In genomic region chr6:127865391-127865790, GRCm38 (mm10) we compare ENCODE assay signal across 23 mouse cellular contexts. TPM values are rescaled to one million over a fixed set of nuclear protein-coding genes. Genes with fewer than 3 reads are reported as not detected.
DNase-seq lines count a peak whose midpoint lies in the region; ATAC-seq and TF ChIP-seq lines count a peak whose summit lies in the region.
"Had no signal": no experiment of that assay in that cellular context is flagged by ENCODE, and none has a peak within 500 bp of the region (broad histone marks: within the 10 kb centered on the region; RNA-seq: fewer than 3 reads in every experiment).

No protein-coding gene starts in this region.

- no peak for TF ChIP-seq EP300 in heart, adult 2 months (IDR thresholded peaks at IDR 0.05; ENCODE audit: insufficient read depth, low read depth, low read length)
- TF ChIP-seq EP300 in stomach, postnatal 0 days (optimal IDR thresholded peaks at IDR 0.05), result no peak

- TF ChIP-seq CTCF in heart, adult 2 months (IDR thresholded peaks at IDR 0.05), result no peak
- TF ChIP-seq CTCF in stomach, postnatal 0 days (IDR thresholded peaks at IDR 0.05; ENCODE audit: low read depth), result no peak

- no peaks in the 10 kb centered on the region for H3K79me2 ChIP-seq in heart, adult 2 months (replicated peaks; ENCODE audit: control insufficient read depth, insufficient read depth, low read length)

- H3K27ac ChIP-seq in forebrain, embryonic 11.5 days (ENCODE audit: low read depth, low read length), result no peak overlapping the region
- no peak overlapping the region for H3K27ac ChIP-seq in forebrain, embryonic 16.5 days (ENCODE audit: low read length)
- H3K27ac ChIP-seq in embryonic facial prominence, embryonic 10.5 days (replicated peaks), result peak overlapping the region; percentile 11; the same call in 1 of the 2 replicates
- H3K27ac ChIP-seq in heart, adult 2 months, result no peak overlapping the region
- no peak overlapping the region for H3K27ac ChIP-seq in stomach, postnatal 0 days (replicated peaks)
- H3K27ac ChIP-seq: embryonic facial prominence, embryonic 13.5 days; embryonic facial prominence, embryonic 15.5 days; forebrain, embryonic 10.5 days; forebrain, embryonic 13.5 days; forebrain, embryonic 15.5 days had no signal

- no peak overlapping the region for H3K9ac ChIP-seq in forebrain, embryonic 11.5 days (ENCODE audit: low read length)
- no peak overlapping the region for H3K9ac ChIP-seq in forebrain, embryonic 16.5 days (replicated peaks; ENCODE audit: low read depth, low read length)
- no peak overlapping the region for H3K9ac ChIP-seq in heart, adult 2 months (ENCODE audit: low read depth, low read length)
- H3K9ac ChIP-seq in stomach, postnatal 0 days (ENCODE audit: low read length), result no peak overlapping the region
- H3K9ac ChIP-seq: embryonic facial prominence, embryonic 13.5 days; embryonic facial prominence, embryonic 15.5 days; forebrain, embryonic 13.5 days; forebrain, embryonic 15.5 days had no signal

- intact Hi-C loops in heart, adult 2 months (cut with DNase I), result no loop called here

- H3K27me3 ChIP-seq in forebrain, embryonic 11.5 days (ENCODE audit: control insufficient read depth, insufficient read depth, low read length), result no peaks in the 10 kb centered on the region
- H3K27me3 ChIP-seq in forebrain, embryonic 16.5 days (replicated peaks; ENCODE audit: control insufficient read depth, insufficient read depth, low read length), result no peaks in the 10 kb centered on the region
- H3K27me3 ChIP-seq in embryonic facial prominence, embryonic 10.5 days (replicated peaks; ENCODE audit: low read depth, poor library complexity, severe bottlenecking), result no peaks in the 10 kb centered on the region
- no peaks in the 10 kb centered on the region; the same call in 1 of the 2 replicates for H3K27me3 ChIP-seq in heart, adult 2 months (ENCODE audit: control insufficient read depth, insufficient read depth, low read length)
- no peaks in the 10 kb centered on the region for H3K27me3 ChIP-seq in stomach, postnatal 0 days (ENCODE audit: control insufficient read depth, insufficient read depth, low read length)
- H3K27me3 ChIP-seq: embryonic facial prominence, embryonic 13.5 days; embryonic facial prominence, embryonic 15.5 days; forebrain, embryonic 13.5 days; forebrain, embryonic 15.5 days had no signal

- TF ChIP-seq POLR2A in heart, adult 2 months (IDR thresholded peaks at IDR 0.05; ENCODE audit: insufficient read depth, low read depth, low read length), result no peak

- H3K4me2 ChIP-seq in forebrain, embryonic 11.5 days (ENCODE audit: low read depth, low read length, severe bottlenecking), result no peak overlapping the region
- H3K4me2 ChIP-seq in forebrain, embryonic 16.5 days (ENCODE audit: low read length), result no peak overlapping the region
- H3K4me2 ChIP-seq in stomach, postnatal 0 days (replicated peaks; ENCODE audit: low read depth), result no peak overlapping the region
- H3K4me2 ChIP-seq: embryonic facial prominence, embryonic 13.5 days; embryonic facial prominence, embryonic 15.5 days; forebrain, embryonic 13.5 days; forebrain, embryonic 15.5 days had no signal

- H3K4me3 ChIP-seq in forebrain, embryonic 11.5 days (ENCODE audit: low read depth, low read length), result no peak overlapping the region
- no peak overlapping the region for H3K4me3 ChIP-seq in forebrain, embryonic 16.5 days (replicated peaks; ENCODE audit: low read length)
- H3K4me3 ChIP-seq in embryonic facial prominence, embryonic 10.5 days, result no peak overlapping the region
- H3K4me3 ChIP-seq in heart, adult 2 months, result no peak overlapping the region
- no peak overlapping the region for H3K4me3 ChIP-seq in stomach, postnatal 0 days (ENCODE audit: low read depth, low read length)
- H3K4me3 ChIP-seq: embryonic facial prominence, embryonic 13.5 days; embryonic facial prominence, embryonic 15.5 days; erythroblast, embryonic 14.5 days; forebrain, embryonic 10.5 days; forebrain, embryonic 13.5 days; forebrain, embryonic 15.5 days had no signal

- peak; percentile 15 for DNase-seq in forebrain, embryonic 11.5 days (ENCODE audit: low spot score)
- peak; percentile 50 for DNase-seq in 3T3-L1 (ENCODE audit: low read depth, low spot score)
- no peak for DNase-seq in embryonic facial prominence, embryonic 10.5 days (ENCODE audit: low spot score)
- DNase-seq in heart, adult 2 months, result no peak
- DNase-seq in stomach, postnatal 0 days (ENCODE audit: low spot score), result no peak
- DNase-seq: adrenal gland, adult 8-10 months; adrenal gland, postnatal 14 days; adrenal gland, postnatal 36 days; cerebellum, adult 11-12 months; cerebellum, adult 2 months; cerebellum, adult 9-10 months; cerebellum, postnatal 10 days; cerebellum, postnatal 25 days had no signal

- 77% methylated on average over 4 of the region's 4 CpGs for WGBS in forebrain, embryonic 11.5 days
- 84% methylated on average over 4 of the region's 4 CpGs for WGBS in forebrain, embryonic 16.5 days
- WGBS in embryonic facial prominence, embryonic 10.5 days, result 61% methylated on average over 4 of the region's 4 CpGs
- 57% methylated on average over 4 of the region's 4 CpGs for WGBS in heart, adult 2 months
- WGBS in stomach, postnatal 0 days, result 57% methylated on average over 4 of the region's 4 CpGs

- no peaks in the 10 kb centered on the region for H3K9me3 ChIP-seq in forebrain, embryonic 11.5 days (ENCODE audit: control insufficient read depth, low read length)
- no peaks in the 10 kb centered on the region for H3K9me3 ChIP-seq in forebrain, embryonic 16.5 days (ENCODE audit: control insufficient read depth, low read length)
- no peaks in the 10 kb centered on the region for H3K9me3 ChIP-seq in embryonic facial prominence, embryonic 10.5 days
- no peaks in the 10 kb centered on the region for H3K9me3 ChIP-seq in stomach, postnatal 0 days (ENCODE audit: control insufficient read depth, low read length)
- H3K9me3 ChIP-seq: embryonic facial prominence, embryonic 13.5 days; embryonic facial prominence, embryonic 15.5 days; forebrain, embryonic 10.5 days; forebrain, embryonic 13.5 days; forebrain, embryonic 15.5 days had no signal

- ATAC-seq in forebrain, embryonic 11.5 days (replicated peaks; ENCODE audit: low FRiP score), result no peak
- ATAC-seq in forebrain, embryonic 16.5 days, result no peak
- no peak for ATAC-seq in stomach, postnatal 0 days (ENCODE audit: low FRiP score, low TSS enrichment)
- ATAC-seq: activated CD4-positive, CD25-positive, alpha-beta regulatory T cell, adult 4 months; forebrain, embryonic 13.5 days; forebrain, embryonic 15.5 days; Patski had no signal

- H3K36me3 ChIP-seq in forebrain, embryonic 11.5 days (ENCODE audit: control insufficient read depth, insufficient read depth, low read length), result no peaks in the 10 kb centered on the region
- H3K36me3 ChIP-seq in forebrain, embryonic 16.5 days (ENCODE audit: control insufficient read depth, insufficient read depth), result no peaks in the 10 kb centered on the region
- H3K36me3 ChIP-seq in embryonic facial prominence, embryonic 10.5 days (replicated peaks), result no peaks in the 10 kb centered on the region
- no peaks in the 10 kb centered on the region for H3K36me3 ChIP-seq in heart, adult 2 months (ENCODE audit: control insufficient read depth, insufficient read depth, low read length)
- H3K36me3 ChIP-seq in stomach, postnatal 0 days (ENCODE audit: control insufficient read depth, insufficient read depth, low read length), result no peaks in the 10 kb centered on the region
- H3K36me3 ChIP-seq: embryonic facial prominence, embryonic 13.5 days; embryonic facial prominence, embryonic 15.5 days; forebrain, embryonic 10.5 days; forebrain, embryonic 15.5 days had no signal

- peaks cover 3% of the 10 kb centered on the region; the same call in 1 of the 2 replicates for H3K4me1 ChIP-seq in forebrain, embryonic 11.5 days (replicated peaks; ENCODE audit: control insufficient read depth, insufficient read depth, low read length)
- no peaks in the 10 kb centered on the region for H3K4me1 ChIP-seq in forebrain, embryonic 16.5 days (replicated peaks; ENCODE audit: control insufficient read depth, insufficient read depth, low read length)
- H3K4me1 ChIP-seq in embryonic facial prominence, embryonic 10.5 days, result peaks cover 30% of the 10 kb centered on the region
- no peaks in the 10 kb centered on the region for H3K4me1 ChIP-seq in heart, adult 2 months (ENCODE audit: control insufficient read depth, insufficient read depth, low read length)
- H3K4me1 ChIP-seq in stomach, postnatal 0 days (replicated peaks; ENCODE audit: control insufficient read depth, insufficient read depth), result no peaks in the 10 kb centered on the region
- H3K4me1 ChIP-seq: forebrain, embryonic 13.5 days had no signal

RNA-seq across cellular contexts. Expression of gene Tspan11, which starts 22.0 kb away (rescaled TPM):
- polyA plus RNA-seq in forebrain, embryonic 11.5 days (2014; fragmentation: Nextera tagmentation; extraction: Ambion mirVana), result 6.4 and 9.7 TPM in 2 replicates
- 9.6 and 12.5 TPM in 2 replicates for polyA plus RNA-seq in forebrain, embryonic 16.5 days (2015; fragmentation: Nextera tagmentation; extraction: Ambion mirVana)
- 3.9 and 6.9 TPM in 2 replicates for polyA plus RNA-seq in embryonic facial prominence, embryonic 10.5 days (2016; fragmentation: Nextera tagmentation; extraction: Ambion mirVana)
- 1 to 10 TPM in 1 of 2 experiments, under 1 TPM in 1; 0.57 to 1.7 TPM for total RNA-seq in heart, adult 2 months (2021)
- polyA plus RNA-seq in heart, adult 2 months (2012; rRNA removed), result 1.5 and 2.6 TPM in 2 replicates
- polyA plus RNA-seq in stomach, postnatal 0 days (2015; fragmentation: Nextera tagmentation; extraction: Ambion mirVana), result 2.3 and 2.4 TPM in 2 replicates
- total RNA-seq: MEL had no signal
- polyA plus RNA-seq: activated CD4-positive, CD25-positive, alpha-beta regulatory T cell, adult 4 months; erythroblast, embryonic 14.5 days; Patski had no signal

Comparison
In these comparisons a context has a peak if more than half of its experiments do, and no peak if none do; other contexts are left out.
1. DNase-seq: peak in forebrain, embryonic 11.5 days (single experiment) and 3T3-L1 (single experiment); none in embryonic facial prominence, embryonic 10.5 days (single experiment), heart, adult 2 months (0 of 2) and stomach, postnatal 0 days (single experiment).